Mouse (Mus musculus): ENCODE data around the gene Slc30a1. TPM values are rescaled to one million over a fixed set of nuclear protein-coding genes. Genes with fewer than 3 reads are reported as not detected.

Slc30a1 gene
- polyA plus RNA-seq, 1 experiment from 2014 or later = 2.2 TPM

- WGBS = 49% methylated on average over 2 of the region's 2 CpGs
These were observed 54.4 kb downstream of the Slc30a1 start for GRCm38 (mm10) chr1:191960946-191961345.

More at GRCm38 (mm10) chr1:191960946-191961345, 54.4 kb downstream of the Slc30a1 start:
- no peaks in the 10 kb centered on the region for H3K9me3 ChIP-seq (ENCODE audit: control insufficient read depth, low read length)
- no peak overlapping the region for H3K9ac ChIP-seq (ENCODE audit: low read depth, low read length)
- no peaks in the 10 kb centered on the region for H3K27me3 ChIP-seq (replicated peaks; ENCODE audit: control insufficient read depth, insufficient read depth, low read length)
- H3K4me1 ChIP-seq (ENCODE audit: control insufficient read depth, insufficient read depth, low read depth, low read length) = no peaks in the 10 kb centered on the region
- no peak overlapping the region for H3K4me3 ChIP-seq (ENCODE audit: low read length)
- no peak overlapping the region for H3K4me2 ChIP-seq (ENCODE audit: low read length)
- H3K27ac ChIP-seq (ENCODE audit: low read depth, low read length) = no peak overlapping the region
- no peaks in the 10 kb centered on the region for H3K36me3 ChIP-seq (ENCODE audit: control insufficient read depth, insufficient read depth, low read length)
- no peak for ATAC-seq

Other genes with a start within 250 kb of the Slc30a1 start
- 26.3 and 28.8 TPM in 2 replicates for gene Lpgat1, start 188.9 kb upstream of the Slc30a1 start, polyA plus RNA-seq (2015; fragmentation: Nextera tagmentation; extraction: Ambion mirVana)
- 7.5 and 9.4 TPM in 2 replicates for gene Nek2, start 85.3 kb upstream of the Slc30a1 start, polyA plus RNA-seq (2015; fragmentation: Nextera tagmentation; extraction: Ambion mirVana)
- 3.7 and 4.1 TPM in 2 replicates for gene Rd3, start 70.6 kb downstream of the Slc30a1 start, polyA plus RNA-seq (2015; fragmentation: Nextera tagmentation; extraction: Ambion mirVana)
- 2.2 and 2.5 TPM in 2 replicates for gene Traf5, start 185.8 kb downstream of the Slc30a1 start, polyA plus RNA-seq (2015; fragmentation: Nextera tagmentation; extraction: Ambion mirVana)
- 40.8 and 42.1 TPM in 2 replicates for gene Rcor3, start 231.3 kb downstream of the Slc30a1 start, polyA plus RNA-seq (2015; fragmentation: Nextera tagmentation; extraction: Ambion mirVana)

Measured in hindbrain, embryonic 16.5 days (tissue).